Mouse (Mus musculus) 3T3-L1 (cell line): ENCODE results near the gene Cacna1d.
A peak's percentile ranks its signal among the peaks of the same experiment; 100 is the strongest.

Experiments used
- DNase-seq: peaks from one replicate; pipeline ENCODE4 v3.0.0-alpha.2; 2015; ENCODE audit warnings: low read depth, low spot score

Gene Cacna1d

GRCm38 (mm10) chr14:30168902-30169301 is 322.4 kb downstream of the Cacna1d start:
- no peak for DNase-seq

- DNase-seq = no peak
Measured at GRCm38 (mm10) chr14:30168387-30168786, 322.9 kb downstream of the Cacna1d start.

DNA sequence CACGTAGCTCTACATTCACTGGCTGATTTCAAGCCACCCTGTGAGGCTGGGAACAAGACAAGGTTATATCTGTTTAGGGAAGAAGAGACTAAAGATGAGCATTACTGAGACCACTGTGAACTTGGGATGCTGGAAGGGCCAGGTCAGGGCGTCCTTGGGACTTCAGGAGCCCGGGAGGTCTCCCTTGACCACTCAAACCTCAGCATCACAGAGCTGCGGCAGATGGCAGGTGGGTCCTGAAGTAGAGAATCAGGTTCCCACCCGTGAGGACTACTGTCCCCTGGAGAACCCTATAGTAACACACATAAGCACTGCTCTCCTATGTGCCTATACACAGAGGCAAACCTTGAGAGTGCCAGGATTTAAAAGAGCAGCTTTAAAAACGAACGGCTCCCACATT is 323.6 kb downstream of the Cacna1d start:
- DNase-seq = no peak

DNA sequence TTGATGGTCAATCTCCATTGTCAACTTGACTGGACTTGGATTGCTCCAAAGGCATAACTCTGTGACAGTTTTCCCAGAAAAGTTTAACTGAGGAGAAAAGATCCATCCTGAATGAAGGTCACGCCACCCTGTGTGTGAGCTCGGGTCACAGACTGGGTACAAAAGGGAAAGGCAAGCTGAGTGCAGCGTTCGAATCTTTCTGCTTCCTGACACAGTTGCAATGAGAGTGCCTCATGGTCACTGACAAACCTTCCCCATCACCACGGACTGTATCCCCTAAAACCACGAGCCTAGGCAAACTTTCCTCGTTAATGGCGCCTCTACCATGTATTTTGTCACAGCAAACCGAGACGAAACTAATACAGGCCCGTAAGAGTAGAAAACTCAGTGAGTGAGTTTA is 325.2 kb downstream of the Cacna1d start:
- no peak for DNase-seq

- no peak for DNase-seq
Measured at GRCm38 (mm10) chr14:30163733-30164708, 327.2 kb downstream of the Cacna1d start.

DNA sequence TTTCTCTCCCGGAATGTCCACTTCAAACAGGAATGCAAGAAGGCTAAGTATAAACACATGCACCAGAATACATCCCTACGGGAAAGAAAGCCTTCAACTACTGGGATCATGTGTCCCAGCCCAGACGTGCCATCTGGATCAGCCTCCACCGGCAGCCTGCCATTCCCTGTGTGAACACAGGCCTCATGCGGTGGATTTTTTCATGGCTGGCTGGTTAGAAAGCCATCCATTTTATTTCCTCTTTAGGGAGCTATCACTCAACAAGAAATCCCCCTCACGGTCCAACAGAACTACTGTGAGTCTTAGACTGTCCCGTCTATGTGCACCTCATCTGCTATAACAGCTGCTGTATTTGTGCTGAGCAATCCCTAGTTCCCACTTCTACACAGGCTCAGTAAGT is 343.5 kb downstream of the Cacna1d start:
- no peak for DNase-seq

DNA sequence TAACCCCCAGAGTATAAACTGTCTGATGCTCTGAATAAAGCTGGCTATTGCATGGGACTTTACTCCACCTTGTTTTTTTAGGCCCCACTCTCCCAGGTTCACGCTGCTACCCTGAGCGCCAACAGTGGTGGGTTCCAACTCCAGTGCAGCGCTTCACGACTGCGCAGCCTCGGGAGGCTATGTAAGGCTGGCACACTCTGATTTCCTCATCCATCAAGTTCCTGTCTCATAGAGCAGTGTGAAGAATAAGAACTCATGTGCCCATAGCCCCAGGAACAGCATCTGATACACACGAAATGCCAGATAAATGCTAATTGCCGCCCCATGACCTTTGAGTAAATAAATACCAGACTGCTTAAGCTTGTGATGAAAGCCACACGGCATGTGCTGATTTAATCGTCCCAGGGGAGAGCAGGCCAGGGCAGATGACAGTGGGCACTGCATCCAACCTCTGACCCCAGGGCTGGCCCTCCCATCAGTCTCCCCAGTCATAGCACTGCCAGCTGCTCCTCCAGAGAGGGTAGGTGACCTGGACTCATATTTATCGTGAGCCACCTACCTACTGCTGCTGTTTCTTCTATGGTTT is 352.8 kb downstream of the Cacna1d start:
- no peak for DNase-seq

DNA sequence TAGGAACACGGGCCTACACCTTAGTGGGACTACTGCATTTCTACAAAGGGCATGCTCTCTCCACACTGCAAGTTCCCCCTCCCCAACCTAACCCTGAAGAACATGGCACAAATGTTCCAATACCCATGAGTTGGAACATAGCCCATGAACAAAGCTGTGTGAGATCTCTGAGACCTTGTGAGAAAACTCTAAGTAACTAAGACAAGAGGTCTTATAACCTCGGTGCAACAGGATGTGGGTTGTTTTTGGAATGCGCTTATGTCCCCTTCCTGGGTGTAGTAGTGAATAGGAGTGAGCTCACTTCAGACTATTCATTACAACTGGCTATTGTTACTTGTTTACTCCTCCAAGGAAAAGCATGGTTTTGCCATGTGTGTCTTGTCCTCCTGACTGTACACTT is 353.3 kb downstream of the Cacna1d start:
- peak; percentile 12 for DNase-seq

GRCm38 (mm10) chr14:30136965-30137364 is 354.3 kb downstream of the Cacna1d start:
- DNase-seq = peak; percentile 80

GRCm38 (mm10) chr14:30135351-30135750 is 355.9 kb downstream of the Cacna1d start:
- no peak for DNase-seq

DNA sequence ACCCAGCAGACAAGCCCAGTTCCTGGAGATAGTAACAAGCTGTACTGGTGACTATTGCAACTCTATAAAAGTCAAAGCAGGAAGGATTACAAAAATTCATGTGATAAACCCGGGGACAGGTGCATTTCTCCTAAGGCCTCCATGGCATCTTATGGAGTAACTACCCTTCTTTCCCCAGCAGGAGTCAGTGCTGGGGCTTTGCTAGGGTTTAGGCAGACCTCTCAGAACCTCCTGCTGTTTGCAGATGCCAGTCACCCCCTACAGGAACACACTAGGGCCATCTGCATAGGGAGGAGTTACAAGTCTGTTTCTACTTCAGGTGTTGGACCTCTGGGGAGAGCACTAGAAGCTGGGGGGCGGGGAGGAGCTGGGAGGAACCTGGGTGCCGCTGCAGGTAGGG is 357.6 kb downstream of the Cacna1d start:
- peak; percentile 4 for DNase-seq

- no peak for DNase-seq
Measured at GRCm38 (mm10) chr14:30131256-30131655, 360.0 kb downstream of the Cacna1d start.

GRCm38 (mm10) chr14:30130092-30130491 is 361.2 kb downstream of the Cacna1d start:
- DNase-seq = no peak

DNA sequence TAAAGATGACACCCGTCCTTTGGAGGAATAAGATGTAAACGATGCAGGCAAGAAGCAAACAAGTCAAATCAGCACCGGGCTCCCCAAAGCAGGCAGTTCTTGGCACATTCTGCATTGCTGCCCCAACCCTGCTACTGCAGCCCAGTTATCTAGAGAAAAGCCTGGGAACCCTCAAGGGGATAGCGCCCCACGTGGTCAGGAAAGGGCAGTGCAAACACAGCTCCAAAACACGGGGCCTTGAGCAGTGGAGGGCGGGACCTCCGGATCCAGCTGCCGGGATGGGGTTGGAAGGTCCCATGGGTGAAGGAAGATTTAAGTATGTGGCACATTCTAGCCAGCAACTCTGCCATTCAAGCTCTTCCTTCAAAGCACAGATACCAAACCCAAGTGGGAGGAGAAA is 361.9 kb downstream of the Cacna1d start:
- peak; percentile 22 for DNase-seq

GRCm38 (mm10) chr14:30124951-30125690 is 366.1 kb downstream of the Cacna1d start:
- no peak for DNase-seq

GRCm38 (mm10) chr14:30120023-30120422 is 371.2 kb downstream of the Cacna1d start:
- no peak for DNase-seq

DNA sequence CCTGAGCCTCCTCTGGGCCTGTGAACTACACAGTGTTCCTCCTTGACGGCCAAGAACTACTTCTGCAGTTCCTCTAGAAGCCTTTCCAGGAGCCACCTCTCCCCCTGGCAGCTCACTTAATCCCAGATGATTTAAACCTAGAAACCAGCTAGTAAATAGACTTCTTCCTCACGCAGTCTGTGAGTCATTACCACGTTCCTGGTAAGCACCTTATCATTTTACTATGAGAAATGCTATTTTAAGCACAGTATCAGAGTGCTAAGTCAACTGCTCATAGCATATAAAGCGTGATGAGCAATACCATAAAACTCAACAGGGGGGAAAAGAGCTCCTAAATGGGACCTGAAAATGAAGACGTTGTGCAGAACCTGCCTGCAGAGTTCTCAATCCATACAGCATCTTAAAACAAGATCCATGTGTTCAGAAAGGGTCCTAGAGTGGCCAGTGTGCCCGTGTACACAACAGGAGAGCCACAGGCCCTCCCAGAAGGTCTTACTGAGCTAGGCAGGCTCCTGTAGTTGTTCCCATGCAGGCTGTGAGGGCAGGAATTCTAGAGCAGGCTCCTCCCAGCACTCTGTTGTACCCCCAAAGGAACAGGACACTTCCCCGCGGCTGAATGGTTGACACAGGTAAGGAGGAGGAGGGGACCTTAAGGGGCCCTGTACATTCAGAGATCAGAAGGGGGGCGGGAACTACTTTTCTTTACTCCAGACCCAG is 377.7 kb downstream of the Cacna1d start:
- no peak for DNase-seq

DNA sequence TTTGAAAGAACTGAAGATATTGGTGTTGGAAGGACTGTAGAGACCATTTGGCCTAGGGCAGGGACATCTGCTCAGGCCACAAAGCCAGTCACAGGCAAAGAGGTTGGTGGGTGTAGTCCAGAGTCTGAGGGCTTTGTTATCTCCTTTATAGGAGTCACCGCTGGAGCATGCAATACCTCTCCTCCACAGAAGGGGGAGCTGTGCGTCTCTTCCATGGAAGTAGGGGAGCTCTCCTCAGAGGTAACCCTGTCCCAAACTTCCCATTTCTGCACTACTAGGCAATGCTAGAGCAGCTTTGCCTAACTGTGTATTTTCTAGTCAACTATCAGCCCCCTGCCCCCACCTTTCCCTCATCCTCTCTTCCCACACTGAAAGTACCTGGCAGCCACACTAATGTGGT is 382.2 kb downstream of the Cacna1d start:
- no peak for DNase-seq

- no peak for DNase-seq
Measured at GRCm38 (mm10) chr14:30106550-30106949, 384.7 kb downstream of the Cacna1d start.

DNA sequence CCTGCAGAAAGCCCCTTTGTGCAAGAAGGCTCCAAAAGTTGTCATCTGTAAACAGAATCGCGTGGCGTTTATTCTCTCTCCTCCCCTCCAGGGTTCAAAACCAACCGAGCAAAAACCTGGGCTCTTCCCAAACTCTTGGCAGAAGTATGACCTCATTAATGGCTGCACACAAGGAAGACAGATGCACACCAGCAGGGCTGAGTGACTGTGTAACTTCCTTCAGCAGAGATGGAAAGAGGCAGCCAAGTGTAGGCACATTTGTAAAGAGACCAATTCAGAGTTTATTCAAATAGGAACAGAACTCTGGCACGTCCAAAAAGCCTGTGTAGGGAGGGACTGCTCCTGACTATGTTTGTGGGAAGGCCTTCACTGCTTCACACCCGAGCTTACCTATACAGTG is 385.7 kb downstream of the Cacna1d start:
- no peak for DNase-seq

GRCm38 (mm10) chr14:30103946-30104536 is 387.2 kb downstream of the Cacna1d start:
- no peak for DNase-seq
